Mouse (Mus musculus): Measurements from ENCODE around the gene Gm28051.

GRCm38 (mm10) chr12:102691761-102692160 lies 65.8 kb downstream of the Gm28051 start:
- no peak for TF ChIP-seq CTCF (IDR thresholded peaks at IDR 0.05; ENCODE audit: control insufficient read depth, insufficient read depth, insufficient read length)
- TF ChIP-seq MYOD1 (IDR thresholded peaks at IDR 0.05; ENCODE audit: control insufficient read depth, insufficient read length, low read depth): no peak
- no peak for TF ChIP-seq CEBPB (IDR thresholded peaks at IDR 0.05; ENCODE audit: low read depth)
- no peak for TF ChIP-seq USF1 (IDR thresholded peaks at IDR 0.05; ENCODE audit: low read depth)
- TF ChIP-seq MYOG (IDR thresholded peaks at IDR 0.05; ENCODE audit: control insufficient read depth, extremely low read depth, insufficient read length): no peak

All from C2C12 (cell line).